Mouse (Mus musculus): ENCODE results near the gene Plxnd1. TPM values are rescaled to one million over a fixed set of nuclear protein-coding genes. Genes with fewer than 3 reads are reported as not detected.

Plxnd1 gene
- polyA plus RNA-seq (2015; fragmentation: Nextera tagmentation; extraction: Ambion mirVana) = 27.6 and 30.0 TPM in 2 replicates

- H3K27me3 ChIP-seq = peaks cover 49% of the 10 kb centered on the region
Measured at GRCm38 (mm10) chr6:115994877-115995520, at the start of gene Plxnd1. Gene Plxnd1 (minus strand): TSS chr6:115995005.

GRCm38 (mm10) chr6:116044039-116044438, 49.2 kb upstream of the Plxnd1 start:
- H3K4me1 ChIP-seq = no peaks in the 10 kb centered on the region
- 86% methylated on average over 2 of the region's 2 CpGs for WGBS
- H3K27ac ChIP-seq = no peak overlapping the region
- ATAC-seq (ENCODE audit: low FRiP score, low read depth) = no peak
- H3K36me3 ChIP-seq = peaks cover 12% of the 10 kb centered on the region
- H3K9ac ChIP-seq = no peak overlapping the region
- H3K27me3 ChIP-seq = no peaks in the 10 kb centered on the region
- no peak overlapping the region for H3K4me3 ChIP-seq
- no peak overlapping the region for H3K4me2 ChIP-seq (replicated peaks)
- peaks cover 3% of the 10 kb centered on the region for H3K9me3 ChIP-seq

More at GRCm38 (mm10) chr6:115994877-115995520, at the start of gene Plxnd1:
- H3K4me3 ChIP-seq = peak within 1 kb of the TSS; percentile 61
- H3K9ac ChIP-seq = peak within 1 kb of the TSS; percentile 71
- peak within 1 kb of the TSS; percentile 91 for H3K4me2 ChIP-seq (replicated peaks)
- no peaks in the 10 kb centered on the region for H3K36me3 ChIP-seq
- 1% methylated on average over 28 of the region's 51 CpGs for WGBS
- peak within 1 kb of the TSS; percentile 61; the same call in 1 of the 2 replicates for H3K27ac ChIP-seq
- no peaks in the 10 kb centered on the region for H3K9me3 ChIP-seq
- ATAC-seq (ENCODE audit: low FRiP score, low read depth) = peak; percentile 78
- H3K4me1 ChIP-seq = peaks cover 58% of the 10 kb centered on the region

GRCm38 (mm10) chr6:116038222-116038621, 43.4 kb upstream of the Plxnd1 start:
- Histone ChIP-seq H3K9ac (no peak overlapping the region), H3K9me3 (peaks cover 3% of the 10 kb centered on the region), H3K4me2 (replicated peaks) (no peak overlapping the region), H3K36me3 (peaks cover 13% of the 10 kb centered on the region), H3K4me1 (no peaks in the 10 kb centered on the region), H3K27me3 (no peaks in the 10 kb centered on the region), H3K4me3 (no peak overlapping the region), H3K27ac (no peak overlapping the region)
- no peak for ATAC-seq (ENCODE audit: low FRiP score, low read depth)
- 90% methylated on average over 2 of the region's 2 CpGs for WGBS

- Histone ChIP-seq H3K4me1 (no peaks in the 10 kb centered on the region), H3K4me2 (replicated peaks) (no peak overlapping the region), H3K36me3 (peaks cover 5% of the 10 kb centered on the region; the same call in 1 of the 2 replicates), H3K9me3 (no peaks in the 10 kb centered on the region), H3K9ac (no peak overlapping the region), H3K27ac (no peak overlapping the region), H3K27me3 (no peaks in the 10 kb centered on the region), H3K4me3 (no peak overlapping the region)
- ATAC-seq (ENCODE audit: low FRiP score, low read depth) = no peak
- WGBS = 88% methylated on average over 5 of the region's 5 CpGs
Measured at GRCm38 (mm10) chr6:116037281-116037831, 42.6 kb upstream of the Plxnd1 start.

- ATAC-seq (ENCODE audit: low FRiP score, low read depth) = no peak
- Histone ChIP-seq H3K27me3 (no peaks in the 10 kb centered on the region), H3K9ac (no peak overlapping the region), H3K36me3 (peaks cover 5% of the 10 kb centered on the region; the same call in 1 of the 2 replicates), H3K4me3 (no peak overlapping the region), H3K27ac (no peak overlapping the region), H3K4me2 (replicated peaks) (no peak overlapping the region), H3K4me1 (no peaks in the 10 kb centered on the region), H3K9me3 (no peaks in the 10 kb centered on the region)
- 88% methylated on average over 2 of the region's 2 CpGs for WGBS
Measured at GRCm38 (mm10) chr6:116036555-116036954, 41.8 kb upstream of the Plxnd1 start.

- WGBS = 93% methylated on average over 5 of the region's 5 CpGs
- no peak for ATAC-seq (ENCODE audit: low FRiP score, low read depth)
- Histone ChIP-seq H3K27me3 (no peaks in the 10 kb centered on the region), H3K27ac (no peak overlapping the region), H3K4me2 (replicated peaks) (no peak overlapping the region), H3K36me3 (peaks cover 8% of the 10 kb centered on the region), H3K4me3 (no peak overlapping the region), H3K9me3 (no peaks in the 10 kb centered on the region), H3K9ac (no peak overlapping the region), H3K4me1 (no peaks in the 10 kb centered on the region)
Measured at GRCm38 (mm10) chr6:116031052-116031451, 36.2 kb upstream of the Plxnd1 start.

GRCm38 (mm10) chr6:116024666-116025065, 29.9 kb upstream of the Plxnd1 start:
- Histone ChIP-seq H3K4me2 (replicated peaks) (no peak overlapping the region), H3K36me3 (peaks cover 53% of the 10 kb centered on the region), H3K9ac (no peak overlapping the region), H3K27me3 (no peaks in the 10 kb centered on the region), H3K4me3 (no peak overlapping the region), H3K9me3 (peaks cover 9% of the 10 kb centered on the region), H3K27ac (no peak overlapping the region), H3K4me1 (no peaks in the 10 kb centered on the region)
- 89% methylated on average over 4 of the region's 4 CpGs for WGBS
- no peak for ATAC-seq (ENCODE audit: low FRiP score, low read depth)

- Histone ChIP-seq H3K9ac (no peak overlapping the region), H3K27me3 (no peaks in the 10 kb centered on the region), H3K4me1 (no peaks in the 10 kb centered on the region), H3K27ac (no peak overlapping the region), H3K4me3 (no peak overlapping the region), H3K9me3 (peaks cover 9% of the 10 kb centered on the region), H3K36me3 (peaks cover 53% of the 10 kb centered on the region), H3K4me2 (replicated peaks) (no peak overlapping the region)
- WGBS = 85% methylated on average over 9 of the region's 9 CpGs
- ATAC-seq (ENCODE audit: low FRiP score, low read depth) = no peak
Measured at GRCm38 (mm10) chr6:116021961-116022485, 27.2 kb upstream of the Plxnd1 start.

- H3K27ac ChIP-seq = no peak overlapping the region
- H3K4me1 ChIP-seq = no peaks in the 10 kb centered on the region
- ATAC-seq (ENCODE audit: low FRiP score, low read depth) = no peak
- WGBS = 90% methylated on average over 3 of the region's 3 CpGs
- no peak overlapping the region for H3K9ac ChIP-seq
- H3K9me3 ChIP-seq = no peaks in the 10 kb centered on the region
- peaks cover 15% of the 10 kb centered on the region for H3K36me3 ChIP-seq
- no peak overlapping the region for H3K4me3 ChIP-seq
- H3K4me2 ChIP-seq (replicated peaks) = no peak overlapping the region
- H3K27me3 ChIP-seq = no peaks in the 10 kb centered on the region
Measured at GRCm38 (mm10) chr6:116015902-116016301, 21.1 kb upstream of the Plxnd1 start.

- H3K27ac ChIP-seq = no peak overlapping the region
- no peaks in the 10 kb centered on the region for H3K27me3 ChIP-seq
- no peak for ATAC-seq (ENCODE audit: low FRiP score, low read depth)
- H3K36me3 ChIP-seq = no peaks in the 10 kb centered on the region
- no peaks in the 10 kb centered on the region for H3K4me1 ChIP-seq
- 67% methylated on average over 6 of the region's 6 CpGs for WGBS
- no peaks in the 10 kb centered on the region for H3K9me3 ChIP-seq
- H3K4me3 ChIP-seq = no peak overlapping the region
- H3K4me2 ChIP-seq (replicated peaks) = no peak overlapping the region
- no peak overlapping the region for H3K9ac ChIP-seq
Measured at GRCm38 (mm10) chr6:116014111-116014510, 19.3 kb upstream of the Plxnd1 start.

- no peak overlapping the region for H3K9ac ChIP-seq
- H3K4me1 ChIP-seq = no peaks in the 10 kb centered on the region
- no peak overlapping the region for H3K4me3 ChIP-seq
- no peaks in the 10 kb centered on the region for H3K36me3 ChIP-seq
- no peaks in the 10 kb centered on the region for H3K27me3 ChIP-seq
- WGBS = 58% methylated on average over 3 of the region's 3 CpGs
- no peak for ATAC-seq (ENCODE audit: low FRiP score, low read depth)
- no peak overlapping the region for H3K27ac ChIP-seq
- no peak overlapping the region for H3K4me2 ChIP-seq (replicated peaks)
- no peaks in the 10 kb centered on the region for H3K9me3 ChIP-seq
Measured at GRCm38 (mm10) chr6:116013687-116014086, 18.9 kb upstream of the Plxnd1 start.

GRCm38 (mm10) chr6:116010541-116010940, 15.7 kb upstream of the Plxnd1 start:
- H3K9ac ChIP-seq = no peak overlapping the region
- 5% methylated on average over 6 of the region's 6 CpGs for WGBS
- no peak overlapping the region for H3K4me2 ChIP-seq (replicated peaks)
- no peaks in the 10 kb centered on the region for H3K9me3 ChIP-seq
- no peak overlapping the region for H3K4me3 ChIP-seq
- no peak for ATAC-seq (ENCODE audit: low FRiP score, low read depth)
- H3K27me3 ChIP-seq = no peaks in the 10 kb centered on the region
- peaks cover 12% of the 10 kb centered on the region; the same call in 1 of the 2 replicates for H3K4me1 ChIP-seq
- H3K27ac ChIP-seq = no peak overlapping the region
- H3K36me3 ChIP-seq = no peaks in the 10 kb centered on the region
